Mouse (Mus musculus): ENCODE measurements around the gene Aamp.

- TF ChIP-seq CTCF (IDR thresholded peaks at IDR 0.05; ENCODE audit: insufficient read depth, low read depth, low read length) (no peak), POLR2A (IDR thresholded peaks at IDR 0.05; ENCODE audit: insufficient read depth, low read depth, low read length) (no peak)
These were observed 45.4 kb upstream of the Aamp start for GRCm38 (mm10) chr1:74329899-74330431.
